Mouse (Mus musculus) forebrain, postnatal 0 days (tissue): ENCODE measurements around the gene Dclk3. TPM values are rescaled to one million over a fixed set of nuclear protein-coding genes. Genes with fewer than 3 reads are reported as not detected.

Experiments
- ATAC-seq: fragments of 200-750 bp; cut with Nextera tagmentation; 2 replicates; pipeline ENCODE4 v1.8.0; 2017; ENCODE audit warnings: mild to moderate bottlenecking, moderate library complexity
- DNase-seq: peaks from one replicate; pipeline ENCODE4 v3.0.0-alpha.2; 2015
- H3K27ac ChIP-seq: fragments of 300-500 bp; sonication (generic); 2 replicates; pipeline ENCODE4 v1.5.1; 2014; ENCODE audit warnings: low read depth, mild to moderate bottlenecking, antibody characterized with exemption, low read length, moderate library complexity, mixed read lengths
- H3K27me3 ChIP-seq: fragments of 300-500 bp; sonication (generic); 2 replicates; pipeline ENCODE4 v1.6.1; 2014; ENCODE audit warnings: mild to moderate bottlenecking, low read length, mixed read lengths; ENCODE audit not compliant: insufficient read depth
- H3K36me3 ChIP-seq: fragments of 300-500 bp; sonication (generic); 2 replicates; pipeline ENCODE4 v1.6.1; 2014; ENCODE audit warnings: mild to moderate bottlenecking, moderate library complexity; ENCODE audit not compliant: insufficient read depth
- H3K4me1 ChIP-seq: fragments of 300-500 bp; sonication (generic); 2 replicates; pipeline ENCODE4 v1.6.1; 2014; ENCODE audit warnings: antibody characterized with exemption; ENCODE audit not compliant: insufficient read depth
- H3K4me2 ChIP-seq: fragments of 300-500 bp; sonication (generic); 2 replicates; pipeline ENCODE4 v1.6.1; 2014; ENCODE audit warnings: low read depth, mild to moderate bottlenecking, moderate library complexity
- H3K4me3 ChIP-seq: fragments of 300-500 bp; sonication (generic); 2 replicates; pipeline ENCODE4 v1.5.1; 2014; ENCODE audit warnings: low read depth, low read length, mixed read lengths
- H3K9ac ChIP-seq: fragments of 300-500 bp; sonication (generic); 2 replicates; pipeline ENCODE4 v1.6.1; 2014; ENCODE audit warnings: mild to moderate bottlenecking
- H3K9me3 ChIP-seq: fragments of 300-500 bp; sonication (generic); 2 replicates; pipeline ENCODE4 v1.6.1; 2016; ENCODE audit warnings: low read length
- CTCF ChIP-seq: sonication (generic); IDR thresholded peaks from 2 replicates; pipeline ENCODE4 v1.5.1; 2016; ENCODE audit warnings: antibody characterized with exemption, control low read depth, low read depth
- WGBS: fragments of 180-500 bp; shearing (Covaris S2); extraction: QIAGEN DNeasy Blood & Tissue Kit; methylation state at CpG from one replicate; pipeline ENCODE4 v1.1.7; 2014; 5-methylcytosine and 5-hydroxymethylcytosine counted together
- polyA plus RNA-seq: library from polyadenylated mRNA; unstranded; fragments of >200 nt; fragmentation: Nextera tagmentation; extraction: Ambion mirVana; gene quantifications from 2 replicates; pipeline ENCODE4 v1.2.1, GENCODE M21; 2015
- total RNA-seq: library from RNA; depleted of rRNA; stranded (reverse); fragments of >200 nt; gene quantifications from 2 replicates; pipeline ENCODE4 v1.2.3, GENCODE M21; 2014; rRNA removed

The Dclk3 gene
- total and polyA plus RNA-seq, 2 experiments from 2014 or later = 11.6 to 20.8 TPM

- no peak overlapping the region for H3K27ac ChIP-seq
Observed at GRCm38 (mm10) chr9:111535445-111536064, 96.7 kb downstream of the Dclk3 start.

More at GRCm38 (mm10) chr9:111535445-111536064, 96.7 kb downstream of the Dclk3 start:
- no peaks in the 10 kb centered on the region for H3K27me3 ChIP-seq
- no peaks in the 10 kb centered on the region for H3K9me3 ChIP-seq
- no peaks in the 10 kb centered on the region for H3K4me1 ChIP-seq
- no peak overlapping the region for H3K4me2 ChIP-seq
- DNase-seq = no peak
- no peaks in the 10 kb centered on the region for H3K36me3 ChIP-seq
- 86% methylated on average over 8 of the region's 8 CpGs for WGBS
- no peak overlapping the region for H3K4me3 ChIP-seq
- ATAC-seq = no peak
- no peak overlapping the region for H3K9ac ChIP-seq
- no peak for TF ChIP-seq CTCF

Other genes with a start within 250 kb of the Dclk3 start
- gene Mlh1, start 167.3 kb upstream of the Dclk3 start, total RNA-seq = 23.0 and 23.6 TPM in 2 replicates
- gene Mlh1, start 167.3 kb upstream of the Dclk3 start, polyA plus RNA-seq = 17.3 and 18.4 TPM in 2 replicates
- gene Epm2aip1, start 167.2 kb upstream of the Dclk3 start, total RNA-seq = 75.9 and 101 TPM in 2 replicates
- gene Epm2aip1, start 167.2 kb upstream of the Dclk3 start, polyA plus RNA-seq = 28.2 and 37.0 TPM in 2 replicates
- 61.7 and 92.5 TPM in 2 replicates for gene Trank1, start 127.3 kb upstream of the Dclk3 start, total RNA-seq
- 7.5 and 10.9 TPM in 2 replicates for gene Trank1, start 127.3 kb upstream of the Dclk3 start, polyA plus RNA-seq